Mouse (Mus musculus): ENCODE results near the gene Wdr82.
"Not testable (repeated sequence)": the region's sequence is repeated elsewhere in the genome, so short reads cannot be mapped to it uniquely, and the experiment has no call there.

The Wdr82 gene

DNA sequence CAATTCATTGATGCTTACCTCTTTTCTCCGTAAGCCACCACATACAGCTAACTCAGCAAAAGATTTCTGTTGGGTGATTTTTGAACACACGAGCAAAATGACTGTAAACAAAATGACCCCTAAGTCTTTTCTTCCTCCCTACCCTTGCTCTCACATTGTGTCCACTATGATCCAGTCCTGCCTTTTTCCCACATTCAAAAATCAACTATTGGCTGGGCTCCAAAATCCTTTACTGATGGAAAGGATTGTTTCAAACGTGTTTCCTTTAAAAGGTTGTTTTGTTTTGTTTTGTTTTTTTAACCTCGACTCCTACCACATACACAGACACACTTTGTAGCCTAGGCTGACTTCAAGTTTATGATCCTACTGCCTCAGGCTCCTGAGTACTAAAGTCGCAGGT lies 10.3 kb upstream of the Wdr82 start:
- no peak for DNase-seq (ENCODE audit: low read depth)

DNA sequence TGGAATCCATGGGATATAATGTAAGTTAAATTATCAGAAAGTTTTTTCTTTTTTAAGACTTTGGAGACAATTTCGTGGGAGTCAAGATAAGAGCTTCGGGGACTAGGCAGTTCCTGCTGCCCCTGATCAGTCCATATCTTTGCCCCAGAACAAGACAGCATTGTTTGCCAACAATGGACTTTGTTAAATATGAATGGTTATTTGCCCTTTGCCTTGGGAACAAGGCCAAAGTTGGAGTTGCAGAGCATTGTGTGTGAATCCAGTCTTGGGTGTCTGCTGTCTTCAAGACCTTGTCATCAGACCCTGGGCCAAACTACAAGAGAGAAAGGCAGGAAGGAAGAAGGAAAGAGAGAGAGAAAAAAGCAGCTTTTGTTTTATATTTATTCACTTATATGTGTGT lies 4.0 kb upstream of the Wdr82 start:
- no peak for DNase-seq (ENCODE audit: low read depth)

DNA sequence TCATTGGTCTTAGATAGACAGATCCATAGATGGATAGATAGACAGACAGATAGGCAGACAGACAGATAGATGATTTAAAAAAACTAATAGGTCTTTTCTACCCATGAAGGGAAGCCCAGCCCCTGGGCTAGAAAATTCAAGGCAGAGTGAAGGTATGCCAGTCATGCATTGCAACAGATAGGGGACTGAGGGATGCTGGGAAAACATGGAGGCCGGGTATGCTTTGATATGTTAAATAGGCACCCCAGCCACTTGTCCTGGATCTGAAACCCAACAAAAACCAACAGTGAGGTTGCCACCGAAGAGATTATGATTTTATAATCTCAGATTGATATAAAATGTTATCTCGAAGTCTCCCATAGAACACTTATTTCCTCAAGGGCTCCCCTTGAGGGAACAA lies 3.5 kb upstream of the Wdr82 start:
- DNase-seq (ENCODE audit: low read depth) = no peak

- no peak for DNase-seq (ENCODE audit: low read depth)
Observed at GRCm38 (mm10) chr9:106167703-106168102, 3.0 kb upstream of the Wdr82 start.

GRCm38 (mm10) chr9:106169006-106169405 lies 1.7 kb upstream of the Wdr82 start:
- not testable (repeated sequence) for DNase-seq (ENCODE audit: low read depth)

GRCm38 (mm10) chr9:106169917-106170316 lies 811 bp upstream of the Wdr82 start:
- no peak for DNase-seq (ENCODE audit: low read depth)

GRCm38 (mm10) chr9:106171346-106172158 lies 824 bp downstream of the Wdr82 start:
- DNase-seq (ENCODE audit: low read depth) = no peak

- DNase-seq (ENCODE audit: low read depth) = no peak
Observed at GRCm38 (mm10) chr9:106172527-106172926, 1.8 kb downstream of the Wdr82 start.

GRCm38 (mm10) chr9:106173363-106173762 lies 2.6 kb downstream of the Wdr82 start:
- DNase-seq (ENCODE audit: low read depth) = no peak

DNA sequence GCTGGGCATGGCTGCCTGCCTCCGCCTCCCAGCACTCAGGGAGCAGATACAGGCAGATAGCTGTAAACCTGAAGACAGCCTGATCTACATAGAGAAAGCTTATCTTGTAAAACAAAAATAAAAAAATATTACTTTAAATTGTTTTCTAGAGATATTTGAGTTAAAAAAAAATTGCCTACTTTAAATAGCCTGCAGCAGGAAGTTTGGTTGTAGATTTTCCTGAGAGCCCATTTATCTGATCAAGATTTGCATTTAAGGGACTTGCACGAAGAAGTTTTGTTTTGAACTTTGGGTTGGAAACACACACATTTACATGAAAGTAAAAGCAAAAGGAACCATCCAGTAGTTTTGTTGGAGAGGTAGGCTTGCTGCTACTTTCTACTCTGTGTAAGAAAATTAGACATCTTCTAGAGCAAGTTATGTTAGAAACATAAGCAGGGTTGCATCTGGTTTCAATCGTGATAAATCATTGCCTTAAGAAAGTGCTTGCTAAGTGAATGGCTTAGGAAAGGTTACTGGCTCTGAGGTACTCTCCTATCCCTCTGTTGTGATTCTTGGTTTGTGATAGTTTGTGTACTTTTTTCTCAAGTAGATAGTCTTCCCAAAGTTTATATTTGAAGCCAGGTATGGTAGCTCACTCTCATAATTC lies 4.9 kb downstream of the Wdr82 start:
- DNase-seq (ENCODE audit: low read depth) = no peak

DNA sequence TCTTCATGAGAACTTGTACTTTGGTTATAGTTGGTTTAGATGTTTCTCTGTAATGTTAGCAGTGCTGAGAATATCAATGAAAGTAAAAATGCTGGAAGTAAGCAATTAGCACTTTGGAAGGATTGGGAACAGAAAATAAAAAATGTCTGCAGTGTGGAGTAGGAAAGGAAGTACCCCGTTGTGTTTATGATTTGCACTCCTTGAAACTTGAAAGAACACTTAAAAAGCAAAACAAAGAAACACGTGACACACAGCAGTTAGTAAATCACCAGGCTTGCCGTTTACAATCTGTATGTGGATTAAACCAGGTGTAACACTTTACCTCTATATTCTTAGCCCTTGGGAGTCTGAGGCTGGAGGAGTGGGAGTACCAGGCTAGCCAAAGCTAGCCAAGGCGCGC lies 6.0 kb downstream of the Wdr82 start:
- DNase-seq (ENCODE audit: low read depth) = no peak

DNA sequence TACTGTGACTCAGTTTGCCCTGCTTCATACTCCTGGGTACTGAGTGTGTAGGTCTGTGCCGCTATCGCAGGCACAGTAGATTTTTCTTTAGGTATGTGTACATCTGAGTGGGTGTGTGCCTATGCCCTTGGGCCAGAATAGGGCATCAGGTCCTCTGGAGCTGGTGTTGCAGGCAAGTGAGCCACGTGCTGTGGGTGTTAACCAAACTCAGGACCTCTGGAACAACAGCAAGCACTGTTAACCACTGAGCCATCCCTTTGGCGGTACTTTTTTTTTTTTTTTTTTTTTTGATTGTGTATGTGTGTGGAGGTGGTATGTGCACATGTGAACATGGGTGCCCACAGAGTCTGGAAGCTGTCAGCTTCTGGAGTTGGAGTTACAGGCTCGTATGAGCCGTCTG lies 7.1 kb downstream of the Wdr82 start:
- DNase-seq (ENCODE audit: low read depth) = no peak

DNA sequence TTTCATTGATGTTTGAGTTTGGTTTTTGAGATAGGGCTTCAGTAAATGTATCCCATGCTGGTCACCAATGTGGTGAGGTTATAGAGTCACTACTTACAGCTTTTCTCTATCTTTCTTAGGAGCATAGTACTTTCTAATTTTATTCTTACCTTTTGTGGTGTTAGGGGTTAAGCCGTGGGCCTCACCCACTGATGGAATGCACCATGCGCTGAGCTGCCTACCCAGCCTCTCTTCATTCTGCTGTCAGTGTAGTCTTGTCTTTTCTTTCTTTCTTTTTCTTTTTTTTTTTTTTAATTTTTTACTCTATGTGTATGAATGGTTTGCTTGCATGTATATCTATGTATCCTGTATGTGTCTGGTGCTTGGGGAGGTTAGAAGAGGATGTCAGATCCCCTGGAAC lies 8.7 kb downstream of the Wdr82 start:
- no peak for DNase-seq (ENCODE audit: low read depth)

- no peak for DNase-seq (ENCODE audit: low read depth)
Observed at GRCm38 (mm10) chr9:106179964-106180363, 9.2 kb downstream of the Wdr82 start.

DNA sequence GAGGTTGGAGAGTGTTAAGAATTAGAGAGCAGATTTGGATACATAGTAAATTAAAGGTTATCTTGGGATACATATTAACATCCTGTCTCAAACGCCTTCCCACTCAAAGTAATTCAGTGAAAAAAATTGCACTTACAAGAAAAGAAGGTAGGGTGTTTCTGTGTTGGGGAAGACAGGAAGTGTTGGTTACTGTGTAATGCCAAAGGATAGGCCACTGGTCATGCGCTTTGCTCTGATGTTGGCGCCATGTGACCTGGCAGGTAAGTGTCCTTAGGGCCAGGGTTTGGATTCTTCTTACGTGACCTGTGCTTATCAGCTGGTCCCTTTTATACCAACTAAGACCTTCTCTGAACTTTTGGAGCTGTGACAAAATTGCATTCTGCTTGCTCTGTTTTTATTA lies 11.4 kb downstream of the Wdr82 start:
- no peak for DNase-seq (ENCODE audit: low read depth)

DNA sequence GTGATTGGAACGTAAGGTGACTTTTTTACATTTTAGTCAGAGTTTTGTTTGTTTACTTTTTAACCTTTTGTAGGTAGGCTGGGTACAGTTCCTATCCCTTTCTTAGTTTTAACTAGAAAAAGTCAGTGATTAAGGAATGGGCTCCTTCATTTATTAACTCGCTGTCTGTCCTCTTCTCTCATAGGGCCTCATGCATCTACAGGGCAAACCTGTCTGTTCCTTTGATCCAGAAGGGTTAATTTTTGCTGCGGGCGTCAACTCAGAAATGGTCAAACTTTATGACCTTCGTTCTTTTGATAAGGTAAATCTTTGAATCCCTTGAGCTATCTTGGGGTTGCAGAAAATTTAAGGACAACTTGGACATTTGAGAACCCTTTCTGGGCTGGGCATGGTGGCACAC lies 13.3 kb downstream of the Wdr82 start:
- no peak for DNase-seq (ENCODE audit: low read depth)

- DNase-seq (ENCODE audit: low read depth) = no peak
Observed at GRCm38 (mm10) chr9:106191355-106191754, 20.6 kb downstream of the Wdr82 start.

DNA sequence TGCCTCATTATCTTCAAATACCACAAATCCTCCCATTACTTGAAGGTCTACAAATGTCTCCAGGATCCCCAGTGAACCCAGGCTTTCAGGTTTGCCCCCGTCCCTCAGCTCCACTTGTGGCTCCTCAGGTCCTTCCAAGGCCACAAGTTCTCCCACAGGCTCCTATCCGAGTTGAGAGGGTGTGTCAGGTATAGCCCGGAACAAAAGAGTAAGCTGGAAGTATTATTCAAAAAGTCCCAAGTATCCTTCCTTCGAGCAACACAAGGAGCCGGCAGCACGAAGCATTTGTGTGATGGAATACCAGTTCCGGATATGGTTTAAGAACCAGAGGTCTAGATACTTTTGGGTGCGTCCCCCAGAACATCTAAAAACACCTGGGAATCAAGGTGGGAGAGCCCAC lies 21.3 kb downstream of the Wdr82 start:
- no peak for DNase-seq (ENCODE audit: low read depth)

- DNase-seq (ENCODE audit: low read depth) = no peak
Observed at GRCm38 (mm10) chr9:106192998-106193397, 22.3 kb downstream of the Wdr82 start.

DNA sequence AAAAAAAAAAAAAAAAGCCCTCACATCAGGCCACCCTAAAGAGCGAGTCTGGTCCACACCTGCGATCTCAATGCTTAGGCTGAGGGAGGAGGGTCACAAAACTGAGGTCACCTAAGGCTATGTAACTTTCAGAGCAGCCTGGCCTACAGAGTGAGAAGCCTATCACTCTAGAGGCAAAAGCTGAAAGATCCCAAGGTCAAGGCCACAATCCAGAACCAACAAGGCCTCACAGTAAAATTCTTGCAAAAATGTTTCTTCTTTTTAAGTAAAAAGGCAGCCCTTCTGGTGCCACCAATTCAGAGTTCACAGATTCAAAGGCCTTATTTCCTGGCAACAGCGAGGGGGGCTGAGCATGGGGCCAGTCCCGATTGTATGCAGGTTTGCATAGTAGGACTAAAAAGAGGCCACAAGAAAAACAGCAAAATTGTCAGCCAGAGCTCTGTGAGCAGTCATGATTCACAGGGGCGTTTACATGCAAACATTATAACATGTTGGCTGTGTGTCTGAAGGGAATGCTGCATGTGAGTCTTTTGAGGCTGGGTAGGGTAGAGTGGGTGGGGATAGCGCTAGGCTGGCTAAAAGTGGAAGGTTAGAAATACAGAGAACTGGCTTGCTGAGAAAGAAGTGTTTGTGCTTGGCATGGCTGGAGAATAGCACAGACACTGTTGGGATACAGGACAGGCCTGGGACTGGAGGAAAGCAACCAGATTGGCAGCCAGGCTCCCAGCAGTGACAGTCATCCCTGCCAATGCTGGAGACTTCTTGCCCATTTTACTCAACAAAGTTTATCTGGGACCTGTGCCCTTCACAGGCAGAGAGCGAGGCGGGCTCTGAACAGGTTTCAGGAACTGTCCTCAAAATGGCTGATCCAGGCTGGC lies 23.4 kb downstream of the Wdr82 start:
- no peak for DNase-seq (ENCODE audit: low read depth)

DNA sequence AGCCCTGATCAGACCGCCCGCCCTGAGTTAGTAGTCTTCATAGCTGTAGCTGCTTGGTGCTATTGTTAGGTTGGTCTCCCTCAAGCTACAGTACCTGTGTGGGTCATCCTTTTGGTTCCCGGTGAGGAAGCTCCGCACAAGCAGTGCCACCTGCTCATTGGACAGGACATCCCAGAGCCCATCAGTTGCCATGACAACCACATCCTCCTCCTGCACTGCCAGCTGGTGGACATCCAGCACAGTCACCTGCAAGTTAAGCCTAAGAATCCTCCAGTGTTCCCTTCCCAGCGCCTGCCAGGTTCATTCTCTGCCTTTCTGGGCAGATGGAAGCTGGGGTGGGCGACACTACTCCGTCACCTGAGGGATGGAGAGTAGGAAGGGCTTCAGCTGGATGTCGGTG lies 25.0 kb downstream of the Wdr82 start:
- DNase-seq (ENCODE audit: low read depth) = no peak

DNA sequence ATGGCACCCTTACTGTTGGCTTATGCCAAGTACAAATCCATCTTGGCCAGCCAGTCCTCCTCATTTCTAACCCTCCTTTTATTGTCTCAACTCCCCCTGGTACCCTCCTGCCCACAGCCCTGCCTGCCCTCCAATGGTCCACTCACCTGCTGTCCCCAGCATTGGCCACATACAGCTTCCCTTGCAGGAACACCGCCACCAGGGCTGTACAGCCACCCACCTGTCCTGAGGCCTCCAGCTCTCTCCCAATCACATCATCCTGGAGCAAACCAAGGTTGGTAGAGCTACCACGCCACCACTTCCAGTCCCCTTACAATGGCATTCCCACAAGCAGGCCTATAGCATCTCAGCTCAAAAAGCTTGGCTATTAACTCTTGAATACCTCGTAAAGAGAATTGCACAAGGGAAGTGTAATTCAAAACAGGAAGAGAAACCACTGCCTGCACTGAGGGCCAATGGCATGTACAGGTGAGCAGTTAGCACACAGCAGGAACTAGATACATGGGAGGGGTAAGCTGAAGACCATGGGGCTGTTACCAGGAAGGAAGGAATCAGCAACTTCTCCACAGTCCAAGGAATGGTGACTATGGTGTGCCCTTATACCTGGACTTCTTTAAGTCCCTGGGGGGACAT lies 26.5 kb downstream of the Wdr82 start:
- DNase-seq (ENCODE audit: low read depth) = no peak
